Mouse (Mus musculus): Measurements from ENCODE around the gene Rab40c.
A peak's percentile ranks its signal among the peaks of the same experiment; 100 is the strongest.

The Rab40c gene

DNA sequence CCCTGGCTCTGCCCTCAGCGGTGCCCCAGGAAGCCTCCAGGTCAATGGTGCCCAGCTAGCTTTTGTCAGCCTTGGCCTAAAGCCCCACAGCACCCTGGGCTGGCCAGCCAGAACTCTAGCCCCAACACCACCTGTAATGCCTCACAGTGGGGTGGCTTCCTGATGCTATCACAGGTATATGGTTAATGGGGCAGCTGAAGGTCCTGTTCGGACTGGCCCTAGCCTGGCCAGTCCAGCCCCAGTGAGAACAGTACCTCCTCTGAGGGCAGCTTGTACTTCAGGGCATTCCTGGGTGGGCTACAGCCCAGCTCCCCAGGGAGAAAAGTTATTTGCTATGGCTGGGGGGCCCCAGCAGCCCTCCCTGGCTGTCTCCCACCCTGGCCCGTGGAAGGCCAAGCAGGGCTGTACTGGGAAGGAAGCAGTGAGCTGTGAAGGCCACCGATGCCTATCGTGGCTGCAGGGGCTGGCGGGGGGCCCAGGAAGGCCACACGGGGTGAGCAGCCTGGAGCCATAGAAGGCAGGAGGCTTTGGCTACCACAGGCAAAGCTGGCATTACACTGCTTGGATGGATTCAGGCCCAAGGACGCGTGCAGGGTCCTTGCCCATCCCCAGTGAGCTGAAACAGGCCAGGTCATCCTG, 26.1 kb upstream of the Rab40c start:
- no peak for DNase-seq

- no peak for DNase-seq
These were observed 25.0 kb upstream of the Rab40c start, which contains the start of the genes Pigq and Nhlrc4 for GRCm38 (mm10) chr17:25944366-25945163. Gene Pigq (minus strand): TSS chr17:25944936. Gene Nhlrc4 (minus strand): TSS chr17:25944961.

GRCm38 (mm10) chr17:25943769-25944168, 24.2 kb upstream of the Rab40c start:
- DNase-seq = no peak

DNA sequence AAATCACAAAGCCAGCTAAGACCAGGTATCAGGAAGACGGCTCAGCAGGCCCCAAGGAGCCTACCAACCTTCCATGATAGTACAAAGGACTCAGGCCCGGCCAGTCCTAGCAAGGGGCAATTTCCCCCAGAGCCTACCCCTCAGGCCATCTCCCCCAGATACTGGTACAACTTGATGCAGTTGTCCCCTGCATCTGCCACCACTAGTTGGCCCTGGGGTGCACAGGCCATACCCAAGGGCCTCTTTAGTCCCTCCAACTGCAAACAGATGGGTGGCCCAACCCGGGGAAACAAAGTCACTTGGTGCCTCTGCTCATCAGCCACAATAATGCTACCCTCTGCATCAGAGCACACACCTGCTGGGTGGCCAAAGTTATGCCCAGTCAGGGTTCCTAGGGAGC, 23.7 kb upstream of the Rab40c start:
- DNase-seq = no peak

GRCm38 (mm10) chr17:25942597-25943151, 23.1 kb upstream of the Rab40c start:
- no peak for DNase-seq

DNA sequence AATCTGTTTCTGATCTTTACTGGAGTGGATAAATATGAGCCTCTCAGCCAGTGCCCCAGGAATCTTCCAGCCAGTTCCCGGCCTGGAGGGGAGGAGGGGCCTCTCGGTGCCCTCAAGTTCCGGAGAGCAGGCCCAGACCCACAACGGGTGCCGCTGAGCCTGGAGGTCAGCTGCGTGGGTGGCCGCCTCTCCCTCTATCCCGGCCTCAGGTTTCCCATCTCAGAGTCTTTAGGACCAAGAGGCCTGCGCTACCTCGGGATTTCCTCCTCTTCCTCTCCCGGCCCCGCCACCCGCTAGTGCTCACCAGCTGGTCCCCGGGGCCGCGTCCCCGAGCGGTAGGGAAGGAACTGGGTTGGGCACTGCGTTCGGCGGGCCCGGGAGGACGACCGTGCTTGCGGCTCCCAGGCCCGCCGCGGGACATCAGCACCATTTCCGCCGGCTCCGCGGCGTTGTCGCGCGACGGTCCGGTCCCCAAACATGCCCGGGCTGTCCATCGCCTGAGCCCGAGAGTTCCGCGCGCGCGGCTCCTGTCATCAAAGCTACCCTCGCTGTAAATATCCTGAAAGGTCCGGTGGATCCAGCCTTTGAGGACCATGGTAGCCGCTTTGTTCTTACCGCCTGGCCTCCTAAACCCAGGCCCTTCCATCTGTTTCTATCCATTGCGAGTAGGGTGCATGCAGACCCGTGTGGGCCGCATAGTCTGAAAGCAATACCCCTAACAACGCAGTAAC, 22.1 kb upstream of the Rab40c start:
- DNase-seq = peak; percentile 85

- DNase-seq = no peak
These were observed 15.0 kb upstream of the Rab40c start for GRCm38 (mm10) chr17:25934526-25934925.

GRCm38 (mm10) chr17:25925348-25925747, 5.8 kb upstream of the Rab40c start:
- DNase-seq = no peak

- no peak for DNase-seq
These were observed 2.6 kb upstream of the Rab40c start for GRCm38 (mm10) chr17:25922120-25922519.

DNA sequence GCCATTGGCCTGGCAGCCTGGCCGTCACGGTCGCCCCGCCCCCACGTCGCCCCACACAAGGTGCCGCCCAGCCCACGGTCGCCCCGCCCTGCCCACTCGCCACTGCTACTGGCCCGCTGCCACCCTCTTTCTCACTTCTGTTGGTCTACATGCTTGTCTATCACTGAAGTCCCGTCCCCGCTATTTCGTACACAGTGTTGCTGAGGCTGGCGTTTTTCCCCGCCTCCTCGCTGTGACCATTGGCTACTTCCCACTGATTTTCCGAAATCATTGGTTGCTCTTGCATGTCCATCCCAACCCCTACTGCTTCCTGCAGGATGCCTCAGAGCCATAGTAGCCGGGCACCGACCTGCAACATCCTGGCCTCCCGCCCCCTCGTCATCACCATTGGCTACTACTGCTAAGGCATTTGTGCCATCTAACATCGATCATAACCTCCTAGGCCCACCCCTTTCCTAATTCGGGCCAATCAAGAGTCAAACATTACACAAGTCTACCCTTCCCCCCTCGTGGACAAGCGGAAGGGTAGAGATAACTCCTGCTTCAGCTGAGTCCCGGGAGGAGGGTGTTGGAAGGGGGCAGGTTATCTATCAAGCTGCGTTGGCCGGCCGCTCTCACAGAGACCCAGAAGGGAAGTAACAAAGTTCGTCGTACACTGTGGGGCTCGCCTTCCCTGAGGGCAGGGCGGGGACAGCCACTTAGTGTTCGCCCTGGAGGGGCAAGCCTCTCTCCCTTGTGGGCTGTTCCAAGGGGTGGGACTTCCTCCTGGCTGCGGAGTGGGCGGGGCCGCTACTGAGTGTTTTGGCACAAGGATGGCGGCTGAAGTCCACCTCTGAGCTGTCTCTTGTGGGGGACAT, 487 bp upstream of the Rab40c start:
- peak; percentile 100 for DNase-seq

DNA sequence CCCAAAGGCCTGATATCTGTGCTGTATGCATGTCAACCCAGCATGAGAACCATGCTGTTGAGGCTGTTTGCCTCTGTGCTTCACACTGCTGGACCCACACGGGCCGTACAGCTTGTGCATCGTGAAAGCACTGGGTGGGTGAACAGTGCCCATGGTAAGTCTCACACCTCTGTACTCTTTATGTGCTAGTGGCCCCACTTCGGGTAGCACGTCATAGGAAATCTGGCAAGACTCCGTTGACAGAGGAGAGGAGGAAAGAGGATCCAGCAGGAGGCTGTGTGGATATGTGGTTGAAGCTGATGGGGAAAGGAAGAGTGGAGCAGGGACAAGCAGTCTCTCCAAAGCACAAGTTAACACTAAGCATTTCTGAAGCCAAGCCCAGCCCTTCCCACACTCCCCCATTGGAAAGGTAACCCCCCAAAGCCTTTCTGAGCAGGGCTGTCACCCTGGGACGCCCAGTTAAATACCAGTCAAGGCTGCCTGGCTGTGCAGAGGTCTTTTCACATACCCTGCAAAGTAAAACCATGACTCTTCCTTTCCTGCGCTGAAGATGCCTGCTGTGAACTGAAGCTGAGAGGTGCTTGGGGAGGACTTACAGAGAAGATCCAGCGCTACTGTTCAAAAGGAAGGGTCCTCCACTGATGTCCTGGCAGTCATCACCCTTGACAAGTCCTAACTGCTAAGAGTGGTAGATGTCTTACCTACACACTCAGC, 1.3 kb downstream of the Rab40c start:
- no peak for DNase-seq

- DNase-seq = no peak
These were observed 2.4 kb downstream of the Rab40c start for GRCm38 (mm10) chr17:25916931-25917647.

GRCm38 (mm10) chr17:25914295-25914694, 5.2 kb downstream of the Rab40c start:
- DNase-seq = no peak

DNA sequence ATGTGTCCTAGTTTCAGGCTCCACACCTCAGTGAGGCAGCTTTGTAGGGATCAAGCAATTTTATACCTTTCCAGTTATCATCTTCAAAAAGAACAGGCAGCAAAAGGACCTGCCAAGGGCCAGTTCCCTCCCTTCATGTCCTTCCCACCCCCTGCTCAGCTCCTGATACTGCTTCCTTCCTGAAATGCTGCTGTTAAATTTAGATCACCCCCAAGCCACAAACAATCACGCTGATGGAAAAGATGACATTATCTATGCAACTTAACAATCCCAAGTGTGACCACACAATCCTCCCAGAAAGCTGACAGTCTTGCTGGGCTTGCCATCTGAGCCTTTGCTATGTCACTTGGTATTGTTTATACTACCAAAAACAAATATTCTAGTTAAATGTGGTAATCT, 5.7 kb downstream of the Rab40c start:
- DNase-seq = no peak

DNA sequence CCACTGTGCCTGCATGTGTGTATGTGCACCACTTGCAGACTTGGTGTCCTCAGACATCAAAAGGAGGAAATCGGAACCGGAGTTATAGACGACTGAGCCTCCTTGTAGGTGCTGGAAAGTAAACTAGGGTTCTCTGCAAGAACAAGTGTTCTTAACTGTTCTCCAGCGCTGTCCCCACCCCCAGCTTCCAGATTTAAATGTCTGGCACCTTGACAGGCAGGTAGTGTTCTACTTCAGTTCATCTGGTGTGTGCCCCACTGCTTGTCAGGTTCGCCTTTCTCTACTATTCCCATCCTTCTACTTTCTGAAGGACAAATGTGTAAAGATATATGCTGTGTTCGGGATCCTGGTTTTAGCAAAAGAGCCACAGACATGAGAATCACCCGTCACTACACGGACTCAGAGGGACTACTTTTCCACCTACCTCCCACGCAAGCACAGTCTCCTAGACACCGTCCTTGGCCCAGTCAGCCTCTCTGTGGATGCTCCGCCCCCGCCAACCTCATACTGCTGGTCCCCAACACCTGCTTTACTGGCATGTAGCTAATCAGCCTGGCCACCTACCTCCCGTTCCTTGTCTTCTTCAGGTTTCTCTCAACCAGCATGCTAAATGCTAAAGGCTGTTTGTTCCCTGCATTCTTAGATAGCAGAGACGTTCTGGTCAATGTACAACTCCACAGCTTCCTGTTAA, 6.2 kb downstream of the Rab40c start:
- no peak for DNase-seq

DNA sequence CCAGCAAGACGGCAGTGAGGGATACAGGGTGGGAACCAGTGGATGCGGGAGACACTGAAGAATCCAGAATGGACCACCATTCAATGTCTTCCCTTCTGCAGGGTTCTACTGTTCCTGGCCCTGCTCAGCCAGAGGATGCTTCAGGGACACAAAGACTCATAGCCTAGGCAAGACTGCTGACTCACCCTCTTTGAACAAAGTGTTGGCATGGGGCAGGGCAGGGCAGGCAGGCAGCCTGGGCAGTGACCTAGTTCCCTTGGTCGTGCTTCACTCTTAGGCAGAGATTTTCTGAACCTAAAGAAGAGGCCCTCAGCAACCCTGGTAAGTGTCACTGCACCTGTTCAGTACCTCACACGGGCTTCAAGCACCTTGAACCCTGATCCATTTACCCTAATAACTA, 7.7 kb downstream of the Rab40c start:
- no peak for DNase-seq

- no peak for DNase-seq
These were observed 11.9 kb downstream of the Rab40c start for GRCm38 (mm10) chr17:25907640-25908039.

GRCm38 (mm10) chr17:25903061-25903460, 16.5 kb downstream of the Rab40c start:
- DNase-seq = no peak

GRCm38 (mm10) chr17:25900193-25900592, 19.3 kb downstream of the Rab40c start:
- no peak for DNase-seq

- no peak for DNase-seq
These were observed 23.6 kb downstream of the Rab40c start for GRCm38 (mm10) chr17:25895891-25896290.

Data from thymus, postnatal 4 days (tissue).